Comparison of ENCODE assay signal across 26 mouse cellular contexts in genomic region chr9:122271866-122272265, GRCm38 (mm10). TPM values are rescaled to one million over a fixed set of nuclear protein-coding genes. Genes with fewer than 3 reads are reported as not detected.
A peak's percentile ranks its signal among the peaks of the same experiment; 100 is the strongest.
DNase-seq lines count a peak whose midpoint lies in the region; ATAC-seq and TF ChIP-seq lines count a peak whose summit lies in the region.
"Had no signal": no experiment of that assay in that cellular context is flagged by ENCODE, and none has a peak within 500 bp of the region (broad histone marks: within the 10 kb centered on the region; RNA-seq: fewer than 3 reads in every experiment).

No protein-coding gene starts in this region.

- H3K4me1 ChIP-seq in thymus, adult 2 months (replicated peaks; ENCODE audit: control insufficient read depth, insufficient read depth, low read length) = peaks cover 12% of the 10 kb centered on the region
- H3K4me1 ChIP-seq: embryonic facial prominence, embryonic 10.5 days; heart, embryonic 12.5 days; midbrain, embryonic 10.5 days; stomach, embryonic 15.5 days had no signal

- H3K36me3 ChIP-seq in thymus, adult 2 months (ENCODE audit: control insufficient read depth, insufficient read depth, low read length) = no peaks in the 10 kb centered on the region; the same call in 1 of the 2 replicates

- TF ChIP-seq CTCF in thymus, adult 2 months (IDR thresholded peaks at IDR 0.05; ENCODE audit: borderline replicate concordance, control insufficient read depth, extremely low read depth, insufficient read depth, low read length, poor library complexity) = no peak

- WGBS in thymus, adult 2 months = 23% methylated on average over 4 of the region's 4 CpGs

- ATAC-seq in activated CD4-positive, CD25-positive, alpha-beta regulatory T cell, adult 4 months = peak; percentile 63
- ATAC-seq: forebrain, postnatal 0 days; liver, postnatal 0 days; lung, postnatal 0 days; midbrain, embryonic 16.5 days had no signal

- peak; percentile 37 for DNase-seq in CD4-positive, CD25-positive, alpha-beta regulatory T cell, adult 2 months (ENCODE audit: low read depth, low spot score)
- peak; percentile 63 for DNase-seq in thymus, adult 2 months
- DNase-seq in thymus, postnatal 4 days = peak; percentile 38
- no peak for DNase-seq in gastrocnemius, postnatal 25 days
- DNase-seq in heart, postnatal 4 days = no peak
- no peak for DNase-seq in cerebellum, postnatal 14 days
- DNase-seq: adrenal gland, postnatal 25 days; cerebellum, adult 9-11 months; forebrain, postnatal 0 days; gastrocnemius, postnatal 14 days; heart, adult 18-20 months; heart, postnatal 10 days; liver, postnatal 0 days; right cerebral cortex, adult 18-20 months; right cerebral cortex, postnatal 4 days had no signal

- H3K4me3 ChIP-seq in thymus, adult 2 months (ENCODE audit: control insufficient read depth, insufficient read depth, low read length) = no peak overlapping the region
- H3K4me3 ChIP-seq: embryonic facial prominence, embryonic 10.5 days; heart, embryonic 12.5 days; hindbrain, embryonic 12.5 days; limb, embryonic 12.5 days; midbrain, embryonic 10.5 days; myocyte; neural tube, embryonic 15.5 days; stomach, embryonic 15.5 days had no signal

- no peak overlapping the region for H3K27ac ChIP-seq in thymus, adult 2 months (ENCODE audit: control insufficient read depth, insufficient read depth, low read length)
- H3K27ac ChIP-seq: embryonic facial prominence, embryonic 10.5 days; hindbrain, embryonic 12.5 days; limb, embryonic 12.5 days; midbrain, embryonic 10.5 days; neural tube, embryonic 15.5 days; stomach, embryonic 15.5 days had no signal

- no peaks in the 10 kb centered on the region for H3K27me3 ChIP-seq in thymus, adult 2 months (ENCODE audit: control insufficient read depth, insufficient read depth, low read length)
- H3K27me3 ChIP-seq: heart, embryonic 12.5 days; hindbrain, embryonic 12.5 days; limb, embryonic 12.5 days; neural tube, embryonic 15.5 days; stomach, embryonic 15.5 days had no signal

- no peak for TF ChIP-seq POLR2A in thymus, adult 2 months (IDR thresholded peaks at IDR 0.05; ENCODE audit: control insufficient read depth, extremely low read depth, insufficient read depth, low read length, poor library complexity)

RNA-seq across cellular contexts. Expression of gene Ano10, which starts 22.4 kb away (rescaled TPM):
- 10 to 100 TPM; 21.7 to 26.2 TPM for polyA plus RNA-seq in activated CD4-positive, CD25-positive, alpha-beta regulatory T cell, adult 4 months (2017; shearing (Covaris generic))
- polyA plus RNA-seq in thymus, adult 2 months (2012; rRNA removed) = 30.9 and 41.3 TPM in 2 replicates
- total RNA-seq in gastrocnemius, postnatal 25 days (2021) = 10 to 100 TPM; 36.6 to 43.5 TPM
- total RNA-seq in heart, postnatal 4 days (2021) = 10 to 100 TPM; 23.7 to 25.5 TPM

Comparison
In these comparisons a context has a peak if more than half of its experiments do, and no peak if none do; other contexts are left out.
1. DNase-seq: peak in CD4-positive, CD25-positive, alpha-beta regulatory T cell, adult 2 months (single experiment), thymus, adult 2 months (single experiment) and thymus, postnatal 4 days (single experiment); none in gastrocnemius, postnatal 25 days (single experiment), heart, postnatal 4 days (single experiment) and cerebellum, postnatal 14 days (0 of 2).